Mouse (Mus musculus): Measurements from ENCODE around the gene Gm5431.

Gm5431 gene

DNA sequence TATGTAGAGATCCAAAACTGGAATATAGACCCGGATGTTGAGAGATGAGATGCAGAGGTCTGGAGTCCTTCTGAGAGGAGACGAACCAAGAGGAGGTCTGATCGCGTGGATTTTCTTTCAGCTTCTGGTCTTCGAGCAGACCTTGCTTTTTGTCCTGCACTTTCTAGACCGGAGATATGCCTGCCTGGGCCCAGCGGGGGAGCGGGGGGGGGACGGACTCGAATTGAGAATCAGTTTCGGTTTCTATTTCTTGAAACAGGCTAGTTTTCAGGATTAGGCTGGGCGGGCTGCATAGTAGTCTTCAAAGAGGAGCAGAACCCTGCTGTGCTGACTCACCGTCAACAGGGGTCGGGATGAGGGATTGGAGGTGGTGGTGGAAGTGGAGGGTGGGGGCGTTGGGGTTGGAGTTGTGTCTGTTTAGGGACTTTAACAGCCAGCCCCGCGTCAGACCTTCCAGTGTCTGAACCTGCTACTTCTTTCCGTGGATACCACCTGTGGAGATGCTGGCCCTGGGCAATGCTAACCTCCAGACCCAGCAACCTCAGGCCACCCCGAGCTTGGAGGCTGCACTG, 30.7 kb downstream of the Gm5431 start, which contains the start of gene Irgm1:
Gene Irgm1 (minus strand): TSS at position 483 of the 572 bp plus-strand sequence.
- CTCF ChIA-PET: interaction anchor here (0.7 kb wide), 1 partner anchor 190 kb away, joined by 3 read pairs; no protein-coding TSS in a partner anchor

DNA sequence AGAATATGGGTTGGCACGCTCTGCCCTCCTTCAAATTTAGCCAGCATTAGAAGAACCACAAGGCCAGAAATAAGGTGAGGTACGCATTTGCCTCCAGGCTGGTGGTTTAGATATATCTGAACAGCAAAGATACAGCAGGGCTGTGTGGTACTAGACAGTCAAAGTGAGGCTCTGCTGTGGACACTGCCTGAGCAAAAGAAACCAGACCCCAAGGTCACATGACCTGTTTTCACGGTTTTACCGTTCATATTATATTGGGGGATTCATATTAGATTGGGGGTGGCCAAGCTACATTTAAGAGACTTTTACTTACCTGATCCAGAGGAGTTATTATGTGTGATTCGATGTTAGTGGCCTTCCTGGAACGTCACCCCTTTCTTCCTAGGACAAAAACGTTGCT, 31.2 kb downstream of the Gm5431 start:
- CTCF ChIA-PET: interaction anchor here (1.0 kb wide), 1 partner anchor 75 kb away, joined by 4 read pairs; no protein-coding TSS in a partner anchor

DNA sequence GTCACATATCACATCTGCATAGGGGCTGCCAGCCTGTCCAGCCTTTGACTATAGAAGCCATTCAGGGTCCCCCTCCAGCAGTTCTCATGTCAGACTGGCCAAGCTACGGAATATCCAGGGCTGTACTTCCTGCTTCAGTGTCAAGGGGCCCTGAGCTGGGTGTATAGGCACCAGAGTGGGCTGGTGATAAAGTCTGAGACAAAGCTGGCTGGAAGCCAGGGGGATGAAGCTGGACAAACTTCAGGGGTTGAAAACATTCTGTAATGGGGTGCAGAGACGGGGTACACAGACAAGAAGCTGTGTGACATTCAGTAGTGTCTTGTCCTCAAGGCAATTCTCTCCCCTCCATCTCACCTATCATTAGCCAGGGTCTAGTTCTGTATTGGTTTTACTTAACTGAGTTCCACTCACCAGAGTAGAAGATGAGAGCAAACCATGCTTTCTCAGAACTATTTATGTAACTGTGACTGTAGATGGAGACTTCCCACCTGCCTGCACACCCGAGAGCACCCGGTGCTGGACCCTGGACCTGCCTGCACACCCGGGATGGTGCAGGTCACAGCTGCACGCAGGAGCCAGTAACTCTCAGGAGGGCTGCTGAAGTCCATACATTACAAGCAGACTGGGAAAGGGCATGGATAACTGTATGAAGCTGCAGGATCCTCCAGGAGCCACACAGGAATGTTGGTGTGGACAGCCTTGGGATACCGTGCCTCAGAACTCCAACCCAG, 32.5 kb downstream of the Gm5431 start:
- CTCF ChIA-PET: interaction anchor here (0.5 to 1.2 kb wide), 6 partner anchors 11 to 226 kb away, joined by 3 to 10 read pairs (median 4); no protein-coding TSS in a partner anchor

DNA sequence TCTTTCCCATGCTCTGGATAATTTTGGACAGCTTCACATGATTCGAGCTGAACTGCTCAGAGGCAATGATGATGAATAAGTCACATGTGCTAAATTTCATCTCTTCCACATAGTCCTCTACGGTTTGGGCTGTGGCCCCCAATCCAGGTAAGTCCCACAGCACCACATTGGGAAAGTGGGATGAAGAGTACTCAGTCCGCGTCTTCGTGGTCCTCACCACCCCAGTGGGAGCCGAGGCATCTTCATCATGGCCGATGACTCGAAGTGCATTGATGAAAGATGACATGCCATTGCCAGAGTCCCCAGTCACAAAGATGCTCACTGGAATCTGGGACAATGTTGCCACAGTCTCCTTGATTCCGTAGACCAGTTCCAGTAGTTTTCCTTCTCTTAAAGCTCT, 35.5 kb downstream of the Gm5431 start:
- CTCF ChIA-PET: no interaction called here

DNA sequence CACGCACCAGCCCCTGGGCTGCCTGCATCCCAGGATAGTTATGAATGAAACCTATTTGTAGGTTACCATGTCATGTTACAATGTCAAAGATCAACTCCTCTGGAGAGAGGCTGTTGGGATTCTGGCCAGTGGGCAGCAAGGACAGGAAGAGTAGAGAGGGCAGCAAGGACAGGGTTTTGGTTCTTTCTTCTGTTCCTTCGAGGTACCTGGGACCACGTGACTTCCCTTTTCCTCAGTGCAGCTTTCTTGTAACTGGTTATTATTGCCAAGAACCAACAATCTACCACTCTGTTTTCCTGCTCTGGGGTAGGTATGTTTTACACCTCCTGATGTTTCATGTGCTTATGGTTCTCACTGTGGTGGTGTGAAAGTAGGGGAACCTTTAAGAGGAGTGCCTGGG, 38.2 kb downstream of the Gm5431 start:
- CTCF ChIA-PET: no interaction called here

- CTCF ChIA-PET: no interaction called here
Measured at GRCm38 (mm10) chr11:48862784-48863319, 39.2 kb downstream of the Gm5431 start.

- CTCF ChIA-PET: interaction anchor here (0.6 to 1.6 kb wide), 7 partner anchors 10 to 85 kb away, joined by 3 to 6 read pairs (median 4); no protein-coding TSS in a partner anchor
Measured at GRCm38 (mm10) chr11:48859014-48859413, 43.0 kb downstream of the Gm5431 start.

- CTCF ChIA-PET: interaction anchor here (2.8 kb wide), 1 partner anchor 17 kb away, joined by 11 read pairs; no protein-coding TSS in a partner anchor
Measured at GRCm38 (mm10) chr11:48853474-48854180, 48.4 kb downstream of the Gm5431 start.

GRCm38 (mm10) chr11:48852624-48853473, 49.2 kb downstream of the Gm5431 start:
- CTCF ChIA-PET: interaction anchor here (1.0 kb wide), 1 partner anchor 46 kb away, joined by 3 read pairs; no protein-coding TSS in a partner anchor

GRCm38 (mm10) chr11:48852190-48852589, 49.8 kb downstream of the Gm5431 start:
- CTCF ChIA-PET: interaction anchor here (0.5 to 1.0 kb wide), 2 partner anchors 38 to 46 kb away, joined by 3 to 5 read pairs; no protein-coding TSS in a partner anchor

DNA sequence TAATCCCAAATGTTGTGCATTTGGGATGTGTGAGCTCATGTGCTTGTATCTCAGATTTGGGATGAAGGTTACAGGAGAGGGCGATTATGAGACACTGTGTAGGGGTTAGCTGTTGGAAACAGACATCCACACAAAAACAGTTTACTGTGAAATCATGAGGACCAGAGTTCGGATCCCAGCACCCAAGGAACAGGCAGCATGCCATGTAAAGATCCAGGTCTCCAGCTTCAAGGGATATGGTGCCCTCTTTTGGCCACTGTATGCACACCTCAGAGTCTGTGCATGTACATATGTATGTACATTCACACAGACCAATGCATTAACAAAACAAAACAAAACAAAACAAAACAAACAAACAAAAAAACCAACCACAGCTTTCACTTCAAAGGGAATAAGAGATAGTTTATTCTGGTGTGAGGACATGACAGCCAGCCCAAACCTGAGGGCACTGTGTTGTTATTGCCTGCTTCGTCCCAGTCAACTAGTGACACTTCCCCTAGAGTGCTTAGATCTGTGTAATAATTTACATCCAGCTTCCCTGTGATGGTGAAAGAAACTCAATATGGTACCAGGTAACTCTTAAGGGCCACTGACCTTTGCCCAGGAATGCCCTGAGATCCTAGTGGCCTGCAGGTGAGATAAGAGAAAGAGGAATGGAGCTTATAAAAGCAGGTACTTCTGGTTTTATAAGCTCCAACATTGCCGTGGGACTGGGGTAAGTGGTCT, 50.6 kb downstream of the Gm5431 start:
- CTCF ChIA-PET: interaction anchor here (0.5 kb wide), 1 partner anchor 37 kb away, joined by 5 read pairs; no protein-coding TSS in a partner anchor

DNA sequence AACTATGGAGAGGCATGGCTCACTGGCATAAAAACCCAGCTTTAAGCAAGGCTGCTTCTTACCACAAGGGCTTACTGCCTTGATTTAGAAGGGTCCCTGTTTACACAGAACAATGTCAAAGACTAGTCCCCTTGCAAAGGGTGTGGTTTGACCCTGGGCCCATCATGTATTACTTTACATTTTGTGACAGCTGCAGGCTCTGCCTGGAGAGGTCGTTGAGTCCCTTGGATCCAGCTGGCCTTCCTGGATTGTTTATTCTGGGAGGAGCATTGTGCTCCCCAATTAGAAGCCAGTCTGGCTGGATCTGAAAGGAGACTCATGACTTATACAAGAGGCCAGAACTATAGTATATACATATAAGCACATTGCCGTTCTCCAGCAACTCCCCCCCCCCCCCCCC, 51.8 kb downstream of the Gm5431 start:
- CTCF ChIA-PET: interaction anchor here (0.6 kb wide), 1 partner anchor 11 kb away, joined by 3 read pairs; no protein-coding TSS in a partner anchor

DNA sequence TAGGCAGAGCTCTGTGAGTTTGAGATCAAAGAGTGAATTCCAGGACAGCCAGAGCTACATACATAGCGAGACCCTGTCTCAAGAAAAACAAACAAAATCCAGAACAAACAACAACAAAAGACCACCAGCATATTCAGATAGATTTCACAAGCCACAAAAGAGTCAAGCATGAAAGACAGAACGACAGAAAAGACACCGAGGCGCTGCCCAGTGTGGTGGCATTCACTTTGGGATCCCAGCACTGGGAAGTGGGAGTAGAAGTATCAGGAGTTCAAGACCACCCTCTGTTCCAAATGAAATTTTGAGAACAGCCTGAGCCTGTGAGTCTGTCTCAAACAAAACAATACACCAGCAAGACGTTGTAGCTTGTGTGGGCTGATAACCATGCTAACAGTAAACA, 55.1 kb downstream of the Gm5431 start:
- CTCF ChIA-PET: interaction anchor here (0.6 kb wide), 1 partner anchor 253 kb away, joined by 11 read pairs; no protein-coding TSS in a partner anchor

- CTCF ChIA-PET: interaction anchor here (0.6 kb wide), 1 partner anchor 253 kb away, joined by 11 read pairs; no protein-coding TSS in a partner anchor
Measured at GRCm38 (mm10) chr11:48846362-48846761, 55.7 kb downstream of the Gm5431 start.

GRCm38 (mm10) chr11:48845244-48845815, 56.7 kb downstream of the Gm5431 start:
- CTCF ChIA-PET: no interaction called here

DNA sequence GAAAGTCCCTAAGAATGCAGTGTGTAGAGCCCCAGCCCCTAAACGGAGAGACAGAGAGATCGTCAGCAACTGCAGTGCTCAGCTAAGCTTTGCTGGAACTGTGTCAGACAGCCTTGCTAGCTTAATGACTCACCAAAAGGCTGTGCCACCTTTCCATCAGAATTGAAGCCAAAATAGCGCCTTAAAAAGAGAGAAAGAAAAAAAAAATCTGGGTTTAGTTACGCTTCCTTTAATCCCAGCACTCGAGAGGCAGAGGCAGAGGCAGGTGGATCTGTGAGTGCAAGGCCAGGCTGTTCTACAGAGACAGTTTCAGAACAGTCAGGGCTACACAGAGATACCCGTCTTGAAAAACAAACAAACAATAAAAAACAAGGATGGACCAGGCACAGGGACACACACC, 57.7 kb downstream of the Gm5431 start:
- CTCF ChIA-PET: interaction anchor here (1.6 kb wide), 1 partner anchor 54 kb away, joined by 6 read pairs; no protein-coding TSS in a partner anchor

GRCm38 (mm10) chr11:48843202-48843601, 58.8 kb downstream of the Gm5431 start:
- CTCF ChIA-PET: interaction anchor here (0.5 to 1.6 kb wide), 4 partner anchors 12 to 55 kb away, joined by 3 to 6 read pairs (median 3); partner anchors contain the start of gene Trim41

DNA sequence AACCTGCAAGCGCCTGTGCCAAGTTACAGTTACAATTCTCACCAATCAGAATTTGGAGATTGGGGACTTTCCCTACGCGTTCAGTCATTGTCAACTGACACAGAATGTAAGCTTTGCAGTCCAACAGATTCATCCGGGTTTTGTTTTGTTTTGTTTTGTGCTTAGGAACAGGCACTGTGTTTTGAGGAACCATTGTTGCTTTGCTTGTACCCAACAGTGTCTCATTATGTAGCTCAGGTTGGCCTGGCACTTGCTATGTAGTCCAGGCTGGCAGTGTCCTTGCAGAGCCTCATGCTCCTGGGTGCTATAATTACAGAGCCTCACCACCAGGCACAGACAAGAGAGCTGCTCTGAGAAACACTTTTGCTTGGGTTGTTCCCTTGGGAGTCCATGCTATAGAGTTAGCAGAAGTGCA, 59.6 kb downstream of the Gm5431 start:
- CTCF ChIA-PET: interaction anchor here (1.0 kb wide), 1 partner anchor 13 kb away, joined by 3 read pairs; no protein-coding TSS in a partner anchor

GRCm38 (mm10) chr11:48841213-48841612, 60.8 kb downstream of the Gm5431 start:
- CTCF ChIA-PET: no interaction called here

Measured in spleen, embryonic (tissue).